Mouse (Mus musculus): ENCODE data around the gene Sv2b.

DNA sequence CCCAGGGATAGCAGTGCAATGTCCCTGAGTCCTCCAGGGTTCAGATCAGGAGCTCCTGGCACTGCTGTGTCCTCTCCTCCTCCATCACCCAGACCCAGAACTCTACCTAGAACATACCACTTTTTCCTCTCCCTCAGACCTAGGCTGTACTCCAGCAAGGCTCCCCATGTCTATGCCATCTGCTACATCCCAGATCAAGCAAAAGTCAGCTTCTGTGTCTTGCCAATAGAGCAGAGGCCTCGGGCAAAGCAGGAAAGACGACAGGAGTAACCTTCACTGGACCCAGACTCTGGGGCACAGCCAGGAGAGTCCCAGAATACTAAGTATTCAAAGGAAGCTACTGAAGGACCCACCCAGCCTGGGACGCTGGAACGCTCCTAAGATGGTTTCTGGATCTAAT is 9.8 kb downstream of the Sv2b start:
- TF ChIP-seq POLR2A (IDR thresholded peaks at IDR 0.05; ENCODE audit: borderline replicate concordance, extremely low read depth, low read depth, low read length) = no peak
- no peak for TF ChIP-seq CTCF (IDR thresholded peaks at IDR 0.05; ENCODE audit: insufficient read depth, low read length)
